Mouse (Mus musculus): ENCODE data around the gene Gm525. TPM values are rescaled to one million over a fixed set of nuclear protein-coding genes. Genes with fewer than 3 reads are reported as not detected.

The Gm525 gene
- polyA plus RNA-seq, 1 experiment from 2014 or later = not detected

DNA sequence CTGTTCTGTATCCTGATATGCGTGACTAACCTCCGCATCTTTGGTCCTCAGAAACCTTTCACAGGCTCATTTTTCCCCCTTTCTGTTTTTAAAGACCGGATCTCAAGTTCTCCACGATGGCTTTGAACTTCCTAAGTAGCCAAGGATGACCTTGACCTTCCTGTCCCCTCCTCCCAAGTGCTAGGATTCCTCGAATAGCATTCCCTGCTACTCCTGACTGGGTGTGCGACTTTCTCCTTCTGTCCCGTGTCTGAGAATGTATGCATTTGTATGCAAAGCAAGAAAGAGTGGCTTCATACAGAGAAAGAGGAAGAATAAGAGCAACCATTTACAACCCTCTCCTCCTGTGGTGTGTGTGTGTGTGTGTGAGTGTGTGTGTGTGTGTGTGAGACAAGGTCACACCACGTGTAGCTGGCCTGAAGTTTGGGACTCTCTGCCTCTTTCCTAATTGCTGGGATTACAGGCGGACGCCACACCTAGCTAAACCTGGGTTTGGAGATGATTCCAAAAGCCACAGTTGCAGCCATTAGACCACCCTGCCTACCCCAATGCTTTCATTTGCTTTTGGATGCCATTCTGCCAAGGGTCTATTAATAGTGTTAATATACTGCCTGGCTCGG is 5.7 kb upstream of the Gm525 start:
- H3K36me3 ChIP-seq (ENCODE audit: control insufficient read depth, insufficient read depth, low read length) = no peaks in the 10 kb centered on the region
- H3K4me1 ChIP-seq (ENCODE audit: control insufficient read depth, insufficient read depth, low read depth, low read length) = no peaks in the 10 kb centered on the region
- H3K4me2 ChIP-seq (ENCODE audit: low read length) = no peak overlapping the region
- H3K4me3 ChIP-seq (ENCODE audit: low read length) = no peak overlapping the region
- no peak for ATAC-seq
- 66% methylated on average over 11 of the region's 11 CpGs for WGBS
- no peaks in the 10 kb centered on the region for H3K27me3 ChIP-seq (replicated peaks; ENCODE audit: control insufficient read depth, insufficient read depth, low read length)
- no peak overlapping the region for H3K9ac ChIP-seq (ENCODE audit: low read depth, low read length)
- H3K9me3 ChIP-seq (ENCODE audit: control insufficient read depth, low read length) = no peaks in the 10 kb centered on the region
- no peak overlapping the region for H3K27ac ChIP-seq (ENCODE audit: low read depth, low read length)

DNA sequence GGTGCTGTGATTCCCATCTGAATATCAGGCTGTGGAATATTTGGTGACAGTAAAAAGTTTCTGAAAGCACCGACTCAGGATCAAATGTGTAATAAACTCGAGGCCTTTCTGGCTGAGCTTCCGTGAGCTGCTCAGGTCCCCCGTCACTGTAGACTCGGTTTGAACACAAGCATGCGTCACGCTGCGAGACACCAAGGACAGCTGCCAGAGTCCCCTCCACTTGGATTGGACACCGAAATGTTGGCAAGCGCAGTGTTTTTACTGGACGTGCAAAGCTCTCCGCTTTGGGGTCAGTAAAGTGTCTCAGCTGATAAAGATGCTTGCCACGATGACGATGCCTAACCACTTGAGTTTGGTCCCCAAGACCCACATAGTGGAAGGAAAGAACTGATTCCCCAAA is 5.0 kb upstream of the Gm525 start:
- H3K36me3 ChIP-seq (ENCODE audit: control insufficient read depth, insufficient read depth, low read length) = no peaks in the 10 kb centered on the region
- 94% methylated on average over 14 of the region's 14 CpGs for WGBS
- no peaks in the 10 kb centered on the region for H3K9me3 ChIP-seq (ENCODE audit: control insufficient read depth, low read length)
- H3K4me3 ChIP-seq (ENCODE audit: low read length) = no peak overlapping the region
- no peak for ATAC-seq
- H3K27me3 ChIP-seq (replicated peaks; ENCODE audit: control insufficient read depth, insufficient read depth, low read length) = no peaks in the 10 kb centered on the region
- H3K27ac ChIP-seq (ENCODE audit: low read depth, low read length) = no peak overlapping the region
- no peaks in the 10 kb centered on the region for H3K4me1 ChIP-seq (ENCODE audit: control insufficient read depth, insufficient read depth, low read depth, low read length)
- H3K4me2 ChIP-seq (ENCODE audit: low read length) = no peak overlapping the region
- H3K9ac ChIP-seq (ENCODE audit: low read depth, low read length) = no peak overlapping the region

DNA sequence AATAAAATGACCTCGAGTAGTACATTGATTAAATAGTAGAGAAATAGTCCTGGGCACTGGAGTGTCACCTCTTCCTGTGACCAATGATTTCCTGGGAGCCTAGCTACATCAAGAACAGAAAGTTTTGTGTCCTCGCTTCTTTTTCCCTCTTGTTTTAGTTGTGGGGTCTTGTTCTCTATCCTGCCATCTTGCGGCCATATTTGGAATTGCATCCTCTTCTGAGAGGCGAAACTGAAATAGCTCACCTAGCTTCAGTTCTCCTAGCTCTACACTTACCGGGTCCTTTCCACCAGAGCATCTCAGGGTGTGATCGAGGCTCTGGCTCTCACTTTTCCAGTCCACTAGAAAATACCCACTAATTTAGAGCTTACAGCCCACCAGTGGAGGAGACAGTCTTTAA is 4.3 kb upstream of the Gm525 start:
- no peaks in the 10 kb centered on the region for H3K4me1 ChIP-seq (ENCODE audit: control insufficient read depth, insufficient read depth, low read depth, low read length)
- ATAC-seq = no peak
- no peaks in the 10 kb centered on the region for H3K36me3 ChIP-seq (ENCODE audit: control insufficient read depth, insufficient read depth, low read length)
- 23% methylated on average over 6 of the region's 6 CpGs for WGBS
- H3K27ac ChIP-seq (ENCODE audit: low read depth, low read length) = no peak overlapping the region
- no peak overlapping the region for H3K9ac ChIP-seq (ENCODE audit: low read depth, low read length)
- no peaks in the 10 kb centered on the region for H3K27me3 ChIP-seq (replicated peaks; ENCODE audit: control insufficient read depth, insufficient read depth, low read length)
- no peak overlapping the region for H3K4me2 ChIP-seq (ENCODE audit: low read length)
- H3K9me3 ChIP-seq (ENCODE audit: control insufficient read depth, low read length) = no peaks in the 10 kb centered on the region
- no peak overlapping the region for H3K4me3 ChIP-seq (ENCODE audit: low read length)

DNA sequence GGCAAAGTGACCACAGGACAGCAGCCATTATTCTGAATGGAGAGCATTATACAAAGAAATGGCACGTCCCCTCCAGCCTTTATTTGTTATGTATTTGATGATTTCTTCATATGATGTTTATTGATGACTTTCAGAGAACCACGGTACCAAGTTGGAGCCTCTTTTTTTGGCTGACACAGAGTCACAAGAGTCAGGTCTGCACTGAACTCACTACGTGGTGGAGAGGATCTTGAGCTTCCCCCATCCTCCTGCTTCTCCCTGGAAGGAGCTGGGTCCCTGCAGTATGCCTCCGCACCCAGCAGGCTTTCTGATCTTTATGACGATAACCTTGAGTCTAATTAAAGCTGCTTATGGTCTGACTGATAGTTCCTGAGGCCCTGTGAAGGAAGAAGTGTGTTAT is 2.1 kb upstream of the Gm525 start:
- WGBS = 77% methylated on average over 5 of the region's 5 CpGs

DNA sequence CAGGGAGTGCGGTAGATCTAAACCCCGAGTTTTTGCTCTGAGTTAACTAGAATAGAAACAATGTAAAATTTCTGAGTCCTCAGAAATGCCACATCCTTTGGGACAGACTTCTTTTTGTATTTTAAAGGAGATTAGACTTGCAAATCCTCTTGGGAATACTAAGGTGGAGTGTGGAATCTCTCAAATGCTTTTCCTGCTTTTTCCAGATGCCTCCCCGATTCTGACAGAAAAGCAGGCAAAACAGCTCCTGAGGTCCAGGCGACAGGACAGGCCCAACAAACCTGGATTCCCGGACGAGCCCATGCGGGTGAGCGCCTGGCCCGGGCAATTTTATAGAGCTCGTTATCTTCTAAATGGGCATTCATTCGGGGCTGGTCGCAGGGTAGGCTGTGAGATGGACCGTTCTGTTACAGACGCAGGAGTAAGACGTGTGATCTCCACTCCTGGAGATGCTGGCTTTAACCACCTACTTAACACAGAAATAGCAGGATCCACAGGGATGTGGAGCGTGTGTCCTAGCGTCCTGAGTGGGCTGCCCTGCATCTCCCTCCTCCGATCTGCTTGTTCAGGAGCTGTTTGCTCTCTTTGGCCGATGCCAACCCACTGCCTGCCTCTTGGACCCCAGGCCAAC is 1.3 kb downstream of the Gm525 start:
- ATAC-seq = no peak
- no peaks in the 10 kb centered on the region for H3K27me3 ChIP-seq (replicated peaks; ENCODE audit: control insufficient read depth, insufficient read depth, low read length)
- no peak overlapping the region for H3K4me3 ChIP-seq (ENCODE audit: low read length)
- no peak overlapping the region for H3K4me2 ChIP-seq (ENCODE audit: low read length)
- no peak overlapping the region for H3K9ac ChIP-seq (ENCODE audit: low read depth, low read length)
- no peak overlapping the region for H3K27ac ChIP-seq (ENCODE audit: low read depth, low read length)
- H3K4me1 ChIP-seq (ENCODE audit: control insufficient read depth, insufficient read depth, low read depth, low read length) = no peaks in the 10 kb centered on the region
- no peaks in the 10 kb centered on the region for H3K9me3 ChIP-seq (ENCODE audit: control insufficient read depth, low read length)
- 54% methylated on average over 18 of the region's 19 CpGs for WGBS
- no peaks in the 10 kb centered on the region for H3K36me3 ChIP-seq (ENCODE audit: control insufficient read depth, insufficient read depth, low read length)

More for the DNA sequence above, 2.1 kb upstream of the Gm525 start:
- Histone ChIP-seq H3K9me3 (ENCODE audit: control insufficient read depth, low read length) (no peaks in the 10 kb centered on the region), H3K27ac (ENCODE audit: low read depth, low read length) (no peak overlapping the region), H3K4me1 (ENCODE audit: control insufficient read depth, insufficient read depth, low read depth, low read length) (no peaks in the 10 kb centered on the region), H3K27me3 (replicated peaks; ENCODE audit: control insufficient read depth, insufficient read depth, low read length) (no peaks in the 10 kb centered on the region), H3K36me3 (ENCODE audit: control insufficient read depth, insufficient read depth, low read length) (no peaks in the 10 kb centered on the region), H3K9ac (ENCODE audit: low read depth, low read length) (no peak overlapping the region), H3K4me3 (ENCODE audit: low read length) (no peak overlapping the region), H3K4me2 (ENCODE audit: low read length) (no peak overlapping the region)
- ATAC-seq = no peak

DNA sequence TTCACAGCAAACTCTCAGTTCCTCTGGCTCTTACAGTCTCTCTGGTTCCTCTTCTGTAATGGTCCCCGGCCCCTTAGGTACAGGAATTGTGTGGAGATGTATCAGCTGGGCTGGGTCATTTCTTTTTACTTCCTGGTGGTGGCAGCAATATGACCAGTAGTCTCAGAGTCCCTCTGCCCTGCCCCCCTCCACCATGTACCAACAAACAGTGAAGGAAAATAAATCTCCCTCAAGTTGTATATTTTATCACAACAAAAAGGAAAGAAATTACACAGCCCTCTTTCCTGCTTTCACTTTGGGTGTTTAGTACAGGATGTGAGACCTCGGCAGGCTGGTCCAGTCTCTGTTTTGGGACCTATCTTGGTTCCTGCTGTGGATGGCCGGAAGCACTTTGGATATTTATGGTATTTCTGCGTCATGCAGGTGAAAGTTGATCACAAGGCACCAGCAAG is 2.8 kb downstream of the Gm525 start:
- Histone ChIP-seq H3K27ac (ENCODE audit: low read depth, low read length) (no peak overlapping the region), H3K4me2 (ENCODE audit: low read length) (no peak overlapping the region), H3K4me1 (ENCODE audit: control insufficient read depth, insufficient read depth, low read depth, low read length) (no peaks in the 10 kb centered on the region), H3K9ac (ENCODE audit: low read depth, low read length) (no peak overlapping the region), H3K27me3 (replicated peaks; ENCODE audit: control insufficient read depth, insufficient read depth, low read length) (no peaks in the 10 kb centered on the region), H3K4me3 (ENCODE audit: low read length) (no peak overlapping the region), H3K9me3 (ENCODE audit: control insufficient read depth, low read length) (no peaks in the 10 kb centered on the region), H3K36me3 (ENCODE audit: control insufficient read depth, insufficient read depth, low read length) (no peaks in the 10 kb centered on the region)
- ATAC-seq = no peak
- 81% methylated on average over 4 of the region's 4 CpGs for WGBS

DNA sequence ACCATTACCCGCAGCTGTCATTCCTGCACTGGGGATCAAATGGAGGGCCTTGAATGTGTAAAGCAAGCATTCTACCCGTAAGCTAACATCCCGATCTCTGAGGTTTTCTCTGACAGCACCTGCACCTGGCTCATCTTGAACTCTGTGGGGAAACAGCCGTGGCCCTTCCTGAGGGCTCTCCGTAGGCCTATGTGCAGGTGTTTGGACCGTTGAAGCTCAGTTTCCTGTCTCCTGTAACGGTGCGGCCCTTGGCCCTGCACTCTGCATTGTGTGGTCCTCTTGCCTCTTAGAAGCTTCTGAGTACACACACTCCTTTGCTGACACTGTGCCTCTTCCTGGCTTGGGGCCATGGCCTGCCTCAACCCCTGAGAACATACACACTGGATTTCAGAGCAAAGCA is 4.0 kb downstream of the Gm525 start:
- Histone ChIP-seq H3K4me1 (ENCODE audit: control insufficient read depth, insufficient read depth, low read depth, low read length) (no peaks in the 10 kb centered on the region), H3K9ac (ENCODE audit: low read depth, low read length) (no peak overlapping the region), H3K27ac (ENCODE audit: low read depth, low read length) (no peak overlapping the region), H3K9me3 (ENCODE audit: control insufficient read depth, low read length) (no peaks in the 10 kb centered on the region), H3K36me3 (ENCODE audit: control insufficient read depth, insufficient read depth, low read length) (no peaks in the 10 kb centered on the region), H3K27me3 (replicated peaks; ENCODE audit: control insufficient read depth, insufficient read depth, low read length) (no peaks in the 10 kb centered on the region), H3K4me3 (ENCODE audit: low read length) (no peak overlapping the region), H3K4me2 (ENCODE audit: low read length) (no peak overlapping the region)
- 77% methylated on average over 8 of the region's 8 CpGs for WGBS
- ATAC-seq = no peak

DNA sequence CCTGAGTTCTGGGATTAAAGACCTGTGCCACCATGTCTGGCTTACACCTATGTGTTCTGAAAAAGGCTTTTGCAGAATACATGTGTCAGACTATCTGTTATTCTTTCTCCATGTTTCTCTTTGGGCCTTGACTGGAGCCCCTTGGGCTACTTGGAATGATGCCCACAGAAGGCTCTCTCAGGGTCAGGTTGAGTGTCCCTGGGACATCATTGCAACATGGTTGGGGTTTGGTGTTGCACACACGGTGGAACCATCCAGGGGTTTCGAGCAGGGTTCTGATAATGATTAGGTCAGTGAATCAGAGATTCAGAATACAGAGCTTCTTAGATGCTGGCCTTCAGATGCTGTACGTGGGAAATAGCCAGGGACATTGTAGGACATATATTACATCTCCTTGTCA is 4.7 kb downstream of the Gm525 start:
- H3K4me1 ChIP-seq (ENCODE audit: control insufficient read depth, insufficient read depth, low read depth, low read length) = no peaks in the 10 kb centered on the region
- H3K4me2 ChIP-seq (ENCODE audit: low read length) = no peak overlapping the region
- ATAC-seq = no peak
- 86% methylated on average over 3 of the region's 3 CpGs for WGBS
- H3K36me3 ChIP-seq (ENCODE audit: control insufficient read depth, insufficient read depth, low read length) = no peaks in the 10 kb centered on the region
- no peak overlapping the region for H3K9ac ChIP-seq (ENCODE audit: low read depth, low read length)
- no peaks in the 10 kb centered on the region for H3K9me3 ChIP-seq (ENCODE audit: control insufficient read depth, low read length)
- H3K27me3 ChIP-seq (replicated peaks; ENCODE audit: control insufficient read depth, insufficient read depth, low read length) = no peaks in the 10 kb centered on the region
- no peak overlapping the region for H3K4me3 ChIP-seq (ENCODE audit: low read length)
- no peak overlapping the region for H3K27ac ChIP-seq (ENCODE audit: low read depth, low read length)

DNA sequence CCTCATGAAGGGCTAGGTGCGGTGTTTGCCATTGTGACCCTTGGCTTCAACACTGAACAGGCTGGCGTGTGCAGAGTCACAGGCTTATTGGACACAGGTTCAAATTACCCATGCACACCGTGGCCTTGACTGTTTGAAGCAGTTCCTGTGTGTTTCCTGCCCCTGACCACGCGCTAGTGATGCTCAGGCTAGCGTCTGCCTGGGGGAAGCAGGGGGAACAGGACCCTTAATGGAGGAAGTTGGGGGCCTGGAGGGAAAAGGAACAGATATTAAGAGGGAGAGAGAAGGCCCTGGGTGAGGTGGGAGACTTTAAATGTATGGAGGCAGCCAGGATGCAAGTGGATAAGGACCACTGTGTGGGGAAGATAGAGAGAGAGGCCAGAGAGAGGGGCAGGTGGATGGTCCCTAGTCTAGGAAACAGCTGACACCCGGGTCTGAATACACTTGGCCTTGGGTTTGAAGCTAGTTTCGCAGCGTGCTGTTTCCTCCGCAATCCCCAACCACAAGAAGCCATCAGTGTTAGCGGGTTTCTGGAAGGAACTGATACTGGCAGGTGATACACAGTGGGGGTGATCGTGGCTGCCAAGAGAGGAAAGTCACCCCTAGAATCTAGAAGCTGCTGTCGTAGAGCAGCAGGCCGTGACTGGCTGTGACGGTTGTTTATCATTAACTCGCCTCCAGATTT is 5.5 kb downstream of the Gm525 start:
- H3K4me1 ChIP-seq (ENCODE audit: control insufficient read depth, insufficient read depth, low read depth, low read length) = no peaks in the 10 kb centered on the region
- H3K4me3 ChIP-seq (ENCODE audit: low read length) = no peak overlapping the region
- no peaks in the 10 kb centered on the region for H3K9me3 ChIP-seq (ENCODE audit: control insufficient read depth, low read length)
- H3K36me3 ChIP-seq (ENCODE audit: control insufficient read depth, insufficient read depth, low read length) = no peaks in the 10 kb centered on the region
- WGBS = 81% methylated on average over 16 of the region's 16 CpGs
- no peaks in the 10 kb centered on the region for H3K27me3 ChIP-seq (replicated peaks; ENCODE audit: control insufficient read depth, insufficient read depth, low read length)
- H3K27ac ChIP-seq (ENCODE audit: low read depth, low read length) = no peak overlapping the region
- no peak overlapping the region for H3K4me2 ChIP-seq (ENCODE audit: low read length)
- no peak for ATAC-seq
- H3K9ac ChIP-seq (ENCODE audit: low read depth, low read length) = no peak overlapping the region

All from hindbrain, embryonic 16.5 days (tissue).